Comparison of ENCODE assay signal across 11 mouse cellular contexts in genomic region chr4:85391795-85392194, GRCm38 (mm10).
DNase-seq lines count a peak whose midpoint lies in the region; ATAC-seq and TF ChIP-seq lines count a peak whose summit lies in the region.
"Had no signal": no experiment of that assay in that cellular context is flagged by ENCODE, and none has a peak within 500 bp of the region (broad histone marks: within the 10 kb centered on the region; RNA-seq: fewer than 3 reads in every experiment).

No protein-coding gene starts in this region.

- no peak overlapping the region for H3K4me2 ChIP-seq in forebrain, embryonic 16.5 days (ENCODE audit: low read length)
- H3K4me2 ChIP-seq: embryonic facial prominence, embryonic 13.5 days; limb, embryonic 12.5 days had no signal

- H3K9ac ChIP-seq in forebrain, embryonic 16.5 days (replicated peaks; ENCODE audit: low read depth, low read length): no peak overlapping the region
- H3K9ac ChIP-seq: embryonic facial prominence, embryonic 13.5 days; limb, embryonic 12.5 days had no signal

- no peak for TF ChIP-seq POLR2A in thymus, adult 2 months (IDR thresholded peaks at IDR 0.05; ENCODE audit: control insufficient read depth, extremely low read depth, insufficient read depth, low read length, poor library complexity)

- TF ChIP-seq CTCF in thymus, adult 2 months (IDR thresholded peaks at IDR 0.05; ENCODE audit: borderline replicate concordance, control insufficient read depth, extremely low read depth, insufficient read depth, low read length, poor library complexity): no peak

- H3K4me3 ChIP-seq in forebrain, embryonic 16.5 days (replicated peaks; ENCODE audit: low read length): no peak overlapping the region
- no peak overlapping the region for H3K4me3 ChIP-seq in thymus, adult 2 months (ENCODE audit: control insufficient read depth, insufficient read depth, low read length)
- H3K4me3 ChIP-seq: embryonic facial prominence, embryonic 13.5 days; limb, embryonic 12.5 days had no signal

- H3K27ac ChIP-seq in forebrain, embryonic 16.5 days (ENCODE audit: low read length): no peak overlapping the region
- H3K27ac ChIP-seq in thymus, adult 2 months (ENCODE audit: control insufficient read depth, insufficient read depth, low read length): no peak overlapping the region
- H3K27ac ChIP-seq: embryonic facial prominence, embryonic 13.5 days; limb, embryonic 12.5 days had no signal

- ATAC-seq in forebrain, embryonic 16.5 days: 0 out of 2 replicates have a peak, but pooled peaks have one; percentile 40
- ATAC-seq in erythroid progenitor cell, adult 5-6 weeks (replicated peaks; ENCODE audit: low FRiP score, poor library complexity, severe bottlenecking): no peak

- H3K36me3 ChIP-seq in forebrain, embryonic 16.5 days (ENCODE audit: control insufficient read depth, insufficient read depth): no peaks in the 10 kb centered on the region
- no peaks in the 10 kb centered on the region for H3K36me3 ChIP-seq in thymus, adult 2 months (ENCODE audit: control insufficient read depth, insufficient read depth, low read length)
- H3K36me3 ChIP-seq: embryonic facial prominence, embryonic 13.5 days; limb, embryonic 12.5 days had no signal

- no peaks in the 10 kb centered on the region for H3K4me1 ChIP-seq in forebrain, embryonic 16.5 days (replicated peaks; ENCODE audit: control insufficient read depth, insufficient read depth, low read length)
- H3K4me1 ChIP-seq in thymus, adult 2 months (replicated peaks; ENCODE audit: control insufficient read depth, insufficient read depth, low read length): no peaks in the 10 kb centered on the region
- H3K4me1 ChIP-seq: embryonic facial prominence, embryonic 13.5 days; limb, embryonic 12.5 days had no signal

- no peaks in the 10 kb centered on the region for H3K9me3 ChIP-seq in forebrain, embryonic 16.5 days (ENCODE audit: control insufficient read depth, low read length)
- H3K9me3 ChIP-seq: embryonic facial prominence, embryonic 13.5 days; limb, embryonic 12.5 days had no signal

- DNase-seq in adrenal gland, postnatal 14 days: peak; percentile 13
- no peak for DNase-seq in adrenal gland, postnatal 36 days
- peak; percentile 21 for DNase-seq in kidney, adult 9 months
- no peak for DNase-seq in kidney, postnatal 10 days
- DNase-seq in Muller cell, postnatal 12 days (ENCODE audit: inconsistent ontology term): peak; percentile 32
- DNase-seq in thymus, adult 2 months: no peak
- DNase-seq: B cell, adult 2 months had no signal

- H3K27me3 ChIP-seq in forebrain, embryonic 16.5 days (replicated peaks; ENCODE audit: control insufficient read depth, insufficient read depth, low read length): no peaks in the 10 kb centered on the region
- H3K27me3 ChIP-seq in thymus, adult 2 months (ENCODE audit: control insufficient read depth, insufficient read depth, low read length): no peaks in the 10 kb centered on the region
- H3K27me3 ChIP-seq: embryonic facial prominence, embryonic 13.5 days; limb, embryonic 12.5 days had no signal

- WGBS in forebrain, embryonic 16.5 days: 41% methylated on average over 1 of the region's 1 CpGs
- WGBS in thymus, adult 2 months: 50% methylated on average over 1 of the region's 1 CpGs

Comparison
In these comparisons a context has a peak if more than half of its experiments do, and no peak if none do; other contexts are left out.
1. DNase-seq: peak in adrenal gland, postnatal 14 days (single experiment), kidney, adult 9 months (single experiment) and Muller cell, postnatal 12 days (single experiment); none in adrenal gland, postnatal 36 days (0 of 2), kidney, postnatal 10 days (single experiment) and thymus, adult 2 months (single experiment).